Mouse (Mus musculus) forebrain, postnatal 0 days (tissue): ENCODE data around the gene Jdp2. TPM values are rescaled to one million over a fixed set of nuclear protein-coding genes. Genes with fewer than 3 reads are reported as not detected.
A peak's percentile ranks its signal among the peaks of the same experiment; 100 is the strongest.

Experiments
- ATAC-seq: fragments of 200-750 bp; cut with Nextera tagmentation; 2 replicates; pipeline ENCODE4 v1.8.0; 2017; ENCODE audit warnings: mild to moderate bottlenecking, moderate library complexity
- DNase-seq: peaks from one replicate; pipeline ENCODE4 v3.0.0-alpha.2; 2015
- H3K27ac ChIP-seq: fragments of 300-500 bp; sonication (generic); 2 replicates; pipeline ENCODE4 v1.5.1; 2014; ENCODE audit warnings: low read depth, mild to moderate bottlenecking, antibody characterized with exemption, low read length, moderate library complexity, mixed read lengths
- H3K27me3 ChIP-seq: fragments of 300-500 bp; sonication (generic); 2 replicates; pipeline ENCODE4 v1.6.1; 2014; ENCODE audit warnings: mild to moderate bottlenecking, low read length, mixed read lengths; ENCODE audit not compliant: insufficient read depth
- H3K36me3 ChIP-seq: fragments of 300-500 bp; sonication (generic); 2 replicates; pipeline ENCODE4 v1.6.1; 2014; ENCODE audit warnings: mild to moderate bottlenecking, moderate library complexity; ENCODE audit not compliant: insufficient read depth
- H3K4me1 ChIP-seq: fragments of 300-500 bp; sonication (generic); 2 replicates; pipeline ENCODE4 v1.6.1; 2014; ENCODE audit warnings: antibody characterized with exemption; ENCODE audit not compliant: insufficient read depth
- H3K4me2 ChIP-seq: fragments of 300-500 bp; sonication (generic); 2 replicates; pipeline ENCODE4 v1.6.1; 2014; ENCODE audit warnings: low read depth, mild to moderate bottlenecking, moderate library complexity
- H3K4me3 ChIP-seq: fragments of 300-500 bp; sonication (generic); 2 replicates; pipeline ENCODE4 v1.5.1; 2014; ENCODE audit warnings: low read depth, low read length, mixed read lengths
- H3K9ac ChIP-seq: fragments of 300-500 bp; sonication (generic); 2 replicates; pipeline ENCODE4 v1.6.1; 2014; ENCODE audit warnings: mild to moderate bottlenecking
- H3K9me3 ChIP-seq: fragments of 300-500 bp; sonication (generic); 2 replicates; pipeline ENCODE4 v1.6.1; 2016; ENCODE audit warnings: low read length
- CTCF ChIP-seq: sonication (generic); IDR thresholded peaks from 2 replicates; pipeline ENCODE4 v1.5.1; 2016; ENCODE audit warnings: antibody characterized with exemption, control low read depth, low read depth
- WGBS: fragments of 180-500 bp; shearing (Covaris S2); extraction: QIAGEN DNeasy Blood & Tissue Kit; methylation state at CpG from one replicate; pipeline ENCODE4 v1.1.7; 2014; 5-methylcytosine and 5-hydroxymethylcytosine counted together
- polyA plus RNA-seq: library from polyadenylated mRNA; unstranded; fragments of >200 nt; fragmentation: Nextera tagmentation; extraction: Ambion mirVana; gene quantifications from 2 replicates; pipeline ENCODE4 v1.2.1, GENCODE M21; 2015
- total RNA-seq: library from RNA; depleted of rRNA; stranded (reverse); fragments of >200 nt; gene quantifications from 2 replicates; pipeline ENCODE4 v1.2.3, GENCODE M21; 2014

Gene Jdp2
- total and polyA plus RNA-seq, 2 experiments from 2014 or later: 0.24 to 10.4 TPM

- Histone ChIP-seq H3K36me3 (no peaks in the 10 kb centered on the region), H3K4me1 (peaks cover 9% of the 10 kb centered on the region; the same call in 1 of the 2 replicates), H3K9ac (no peak overlapping the region), H3K27me3 (no peaks in the 10 kb centered on the region), H3K27ac (no peak overlapping the region), H3K9me3 (no peaks in the 10 kb centered on the region), H3K4me3 (no peak overlapping the region), H3K4me2 (no peak overlapping the region)
- DNase-seq: no peak
- ATAC-seq: no peak
- WGBS: 63% methylated on average over 11 of the region's 11 CpGs
- no peak for TF ChIP-seq CTCF
Observed at GRCm38 (mm10) chr12:85585761-85586258, 13.0 kb upstream of the Jdp2 start.

GRCm38 (mm10) chr12:85589870-85590382 is 8.9 kb upstream of the Jdp2 start:
- WGBS: 74% methylated on average over 5 of the region's 5 CpGs
- ATAC-seq (no peak), DNase-seq (no peak)
- no peak overlapping the region for H3K27ac ChIP-seq
- H3K9me3 ChIP-seq: no peaks in the 10 kb centered on the region
- H3K4me2 ChIP-seq: no peak overlapping the region
- no peaks in the 10 kb centered on the region for H3K4me1 ChIP-seq
- no peak overlapping the region for H3K4me3 ChIP-seq
- no peak for TF ChIP-seq CTCF
- no peaks in the 10 kb centered on the region for H3K27me3 ChIP-seq
- no peaks in the 10 kb centered on the region for H3K36me3 ChIP-seq
- no peak overlapping the region for H3K9ac ChIP-seq

GRCm38 (mm10) chr12:85592943-85593342 is 5.9 kb upstream of the Jdp2 start:
- WGBS: 84% methylated on average over 9 of the region's 9 CpGs
- H3K4me2 ChIP-seq: no peak overlapping the region
- no peaks in the 10 kb centered on the region for H3K4me1 ChIP-seq
- DNase-seq: no peak
- no peak for ATAC-seq
- no peaks in the 10 kb centered on the region for H3K9me3 ChIP-seq
- H3K9ac ChIP-seq: no peak overlapping the region
- no peaks in the 10 kb centered on the region for H3K36me3 ChIP-seq
- no peak overlapping the region for H3K27ac ChIP-seq
- no peak overlapping the region for H3K4me3 ChIP-seq
- TF ChIP-seq CTCF: no peak
- H3K27me3 ChIP-seq: no peaks in the 10 kb centered on the region; the same call in 1 of the 2 replicates

- H3K9me3 ChIP-seq: no peaks in the 10 kb centered on the region
- no peak overlapping the region for H3K4me2 ChIP-seq
- no peak overlapping the region for H3K9ac ChIP-seq
- no peak overlapping the region for H3K4me3 ChIP-seq
- ATAC-seq: no peak
- no peaks in the 10 kb centered on the region; the same call in 1 of the 2 replicates for H3K27me3 ChIP-seq
- no peak for DNase-seq
- H3K4me1 ChIP-seq: peaks cover 6% of the 10 kb centered on the region; the same call in 1 of the 2 replicates
- WGBS: 86% methylated on average over 2 of the region's 2 CpGs
- no peak for TF ChIP-seq CTCF
- H3K27ac ChIP-seq: no peak overlapping the region
- H3K36me3 ChIP-seq: no peaks in the 10 kb centered on the region
Observed at GRCm38 (mm10) chr12:85594390-85594789, 4.4 kb upstream of the Jdp2 start.

- H3K9ac ChIP-seq: peak overlapping the region; percentile 90
- DNase-seq (no peak), ATAC-seq (no peak)
- H3K4me3 ChIP-seq: peak overlapping the region; percentile 85
- H3K27me3 ChIP-seq: no peaks in the 10 kb centered on the region; the same call in 1 of the 2 replicates
- H3K9me3 ChIP-seq: no peaks in the 10 kb centered on the region
- peak overlapping the region; percentile 82; the same call in 1 of the 2 replicates for H3K27ac ChIP-seq
- H3K4me1 ChIP-seq: peaks cover 6% of the 10 kb centered on the region
- H3K36me3 ChIP-seq: no peaks in the 10 kb centered on the region
- H3K4me2 ChIP-seq: peak overlapping the region; percentile 92
- no peak for TF ChIP-seq CTCF
- WGBS: 62% methylated on average over 11 of the region's 11 CpGs
Observed at GRCm38 (mm10) chr12:85598053-85598452, 774 bp upstream of the Jdp2 start.

GRCm38 (mm10) chr12:85599478-85600152 is 788 bp downstream of the Jdp2 start:
- 1% methylated on average over 48 of the region's 49 CpGs for WGBS

GRCm38 (mm10) chr12:85600637-85601036 is 1.8 kb downstream of the Jdp2 start:
- no peak overlapping the region for H3K27ac ChIP-seq
- DNase-seq (no peak), ATAC-seq (no peak)
- 0 out of 2 replicates have a peak overlapping the region, but pooled peaks have one; percentile 90 for H3K9ac ChIP-seq
- H3K9me3 ChIP-seq: no peaks in the 10 kb centered on the region
- 57% methylated on average over 7 of the region's 7 CpGs for WGBS
- peak overlapping the region; percentile 92 for H3K4me2 ChIP-seq
- 0 out of 2 replicates have a peak overlapping the region, but pooled peaks have one; percentile 85 for H3K4me3 ChIP-seq
- no peaks in the 10 kb centered on the region for H3K36me3 ChIP-seq
- no peak for TF ChIP-seq CTCF
- H3K4me1 ChIP-seq: peaks cover 6% of the 10 kb centered on the region
- H3K27me3 ChIP-seq: no peaks in the 10 kb centered on the region; the same call in 1 of the 2 replicates

More at GRCm38 (mm10) chr12:85599478-85600152, 788 bp downstream of the Jdp2 start:
- H3K4me1 ChIP-seq: peaks cover 6% of the 10 kb centered on the region
- no peak for TF ChIP-seq CTCF
- peak overlapping the region; percentile 82 for H3K27ac ChIP-seq
- H3K4me3 ChIP-seq: peak overlapping the region; percentile 85
- no peaks in the 10 kb centered on the region for H3K9me3 ChIP-seq
- DNase-seq: peak; percentile 47
- H3K4me2 ChIP-seq: peak overlapping the region; percentile 92
- H3K9ac ChIP-seq: peak overlapping the region; percentile 90
- H3K27me3 ChIP-seq: no peaks in the 10 kb centered on the region; the same call in 1 of the 2 replicates
- no peaks in the 10 kb centered on the region for H3K36me3 ChIP-seq
- peak; percentile 58 for ATAC-seq
